ENCODE assay signal across 8 mouse cellular contexts in genomic region chr11:79729231-79730047, GRCm38 (mm10).
DNase-seq lines count a peak whose midpoint lies in the region; ATAC-seq lines count a peak whose summit lies in the region.

No protein-coding gene starts in this region.

- 0 out of 2 replicates have a peak, but pooled peaks have one; percentile 39 for ATAC-seq in embryonic facial prominence, embryonic 11.5 days (replicated peaks; ENCODE audit: insufficient number of reproducible peaks, low FRiP score, low TSS enrichment, low read depth)
- ATAC-seq in kidney, embryonic 14.5 days (ENCODE audit: low FRiP score, low TSS enrichment), result no peak
- peak; percentile 86 for ATAC-seq in lung, embryonic 16.5 days (ENCODE audit: low read depth)

- H3K9ac ChIP-seq in embryonic facial prominence, embryonic 11.5 days (replicated peaks; ENCODE audit: low read length), result no peak overlapping the region
- H3K9ac ChIP-seq in kidney, embryonic 14.5 days (ENCODE audit: low read depth, low read length), result no peak overlapping the region
- 0 out of 2 replicates have a peak overlapping the region, but pooled peaks have one; percentile 10 for H3K9ac ChIP-seq in lung, embryonic 16.5 days (ENCODE audit: low read length)

- no peaks in the 10 kb centered on the region for H3K4me1 ChIP-seq in embryonic facial prominence, embryonic 11.5 days (ENCODE audit: control insufficient read depth, insufficient read depth, low read length)
- 0 out of 2 replicates have a peak, but pooled peaks cover 4% of the 10 kb centered on the region for H3K4me1 ChIP-seq in embryonic facial prominence, embryonic 10.5 days
- no peaks in the 10 kb centered on the region for H3K4me1 ChIP-seq in kidney, embryonic 14.5 days (ENCODE audit: control insufficient read depth, insufficient read depth, low read length)
- peaks cover 10% of the 10 kb centered on the region for H3K4me1 ChIP-seq in lung, embryonic 16.5 days (replicated peaks; ENCODE audit: control insufficient read depth, insufficient read depth, low read length)

- WGBS in embryonic facial prominence, embryonic 11.5 days, result 85% methylated on average over 13 of the region's 13 CpGs
- WGBS in embryonic facial prominence, embryonic 10.5 days, result 88% methylated on average over 13 of the region's 13 CpGs
- WGBS in kidney, embryonic 14.5 days, result 76% methylated on average over 13 of the region's 13 CpGs
- 44% methylated on average over 13 of the region's 13 CpGs for WGBS in lung, embryonic 16.5 days

- H3K9me3 ChIP-seq in embryonic facial prominence, embryonic 11.5 days (replicated peaks; ENCODE audit: control insufficient read depth, low read length), result no peaks in the 10 kb centered on the region
- no peaks in the 10 kb centered on the region for H3K9me3 ChIP-seq in embryonic facial prominence, embryonic 10.5 days
- H3K9me3 ChIP-seq in kidney, embryonic 14.5 days (ENCODE audit: control insufficient read depth, low read length), result no peaks in the 10 kb centered on the region
- H3K9me3 ChIP-seq in lung, embryonic 16.5 days (ENCODE audit: control insufficient read depth, low read length), result no peaks in the 10 kb centered on the region

- no peak overlapping the region for H3K4me2 ChIP-seq in embryonic facial prominence, embryonic 11.5 days (ENCODE audit: low read depth, low read length)
- H3K4me2 ChIP-seq in kidney, embryonic 14.5 days (replicated peaks; ENCODE audit: low read depth, low read length), result no peak overlapping the region
- no peak overlapping the region for H3K4me2 ChIP-seq in lung, embryonic 16.5 days (ENCODE audit: low read depth, low read length)

- no peak for DNase-seq in embryonic facial prominence, embryonic 11.5 days (ENCODE audit: low spot score)
- DNase-seq in embryonic facial prominence, embryonic 10.5 days (ENCODE audit: low spot score), result no peak
- DNase-seq in cerebellum, adult 9-11 months, result peak; percentile 92
- peak; percentile 72 for DNase-seq in gastrocnemius, postnatal 14 days
- DNase-seq in right cerebral cortex, postnatal 4 days, result peak; percentile 60
- DNase-seq in thymus, postnatal 4 days, result no peak

- H3K27me3 ChIP-seq in embryonic facial prominence, embryonic 11.5 days (ENCODE audit: control insufficient read depth, insufficient read depth, low read length), result no peaks in the 10 kb centered on the region
- no peaks in the 10 kb centered on the region for H3K27me3 ChIP-seq in embryonic facial prominence, embryonic 10.5 days (replicated peaks; ENCODE audit: low read depth, poor library complexity, severe bottlenecking)
- no peaks in the 10 kb centered on the region for H3K27me3 ChIP-seq in kidney, embryonic 14.5 days (ENCODE audit: control insufficient read depth, insufficient read depth, low read length)
- H3K27me3 ChIP-seq in lung, embryonic 16.5 days (ENCODE audit: control insufficient read depth, insufficient read depth, low read depth, low read length), result no peaks in the 10 kb centered on the region

- H3K27ac ChIP-seq in embryonic facial prominence, embryonic 11.5 days (replicated peaks; ENCODE audit: low read depth, low read length), result no peak overlapping the region
- no peak overlapping the region for H3K27ac ChIP-seq in embryonic facial prominence, embryonic 10.5 days (replicated peaks)
- H3K27ac ChIP-seq in kidney, embryonic 14.5 days (ENCODE audit: low read depth, low read length), result 0 out of 2 replicates have a peak overlapping the region, but pooled peaks have one; percentile 42
- peak overlapping the region; percentile 71 for H3K27ac ChIP-seq in lung, embryonic 16.5 days (ENCODE audit: low read length)

- no peak overlapping the region for H3K4me3 ChIP-seq in embryonic facial prominence, embryonic 11.5 days (ENCODE audit: low read depth, low read length)
- no peak overlapping the region for H3K4me3 ChIP-seq in embryonic facial prominence, embryonic 10.5 days
- H3K4me3 ChIP-seq in kidney, embryonic 14.5 days (ENCODE audit: low read length), result no peak overlapping the region
- H3K4me3 ChIP-seq in lung, embryonic 16.5 days (ENCODE audit: low read length), result no peak overlapping the region

- intact Hi-C loops in gastrocnemius, postnatal 14 days (cut with DNase I; ENCODE audit: low total_unique reads), result no loop called here

- no peaks in the 10 kb centered on the region for H3K36me3 ChIP-seq in embryonic facial prominence, embryonic 11.5 days (replicated peaks; ENCODE audit: control insufficient read depth, insufficient read depth, low read depth, low read length)
- H3K36me3 ChIP-seq in embryonic facial prominence, embryonic 10.5 days (replicated peaks), result no peaks in the 10 kb centered on the region
- H3K36me3 ChIP-seq in kidney, embryonic 14.5 days (ENCODE audit: control insufficient read depth, insufficient read depth, low read length), result no peaks in the 10 kb centered on the region
- H3K36me3 ChIP-seq in lung, embryonic 16.5 days (ENCODE audit: control insufficient read depth, insufficient read depth, low read length), result no peaks in the 10 kb centered on the region; the same call in 1 of the 2 replicates

Comparison
In these comparisons a context has a peak if more than half of its experiments do, and no peak if none do; other contexts are left out.
1. DNase-seq: peak in cerebellum, adult 9-11 months (single experiment), gastrocnemius, postnatal 14 days (single experiment) and right cerebral cortex, postnatal 4 days (single experiment); none in embryonic facial prominence, embryonic 11.5 days (single experiment), embryonic facial prominence, embryonic 10.5 days (single experiment) and thymus, postnatal 4 days (single experiment).
2. H3K27ac ChIP-seq: peak in kidney, embryonic 14.5 days (single experiment) and lung, embryonic 16.5 days (single experiment); none in embryonic facial prominence, embryonic 11.5 days (single experiment) and embryonic facial prominence, embryonic 10.5 days (single experiment).